Mouse (Mus musculus) thymus, adult 2 months (tissue): ENCODE results near the gene Cd79b.

ENCODE experiments used
- CTCF ChIP-seq: fragments of 200-500 bp; IDR thresholded peaks from 2 replicates; pipeline ENCODE4 v1.5.1; 2012; ENCODE audit warnings: mild to moderate bottlenecking, control low read depth, low read length, moderate library complexity, borderline replicate concordance; ENCODE audit not compliant: control insufficient read depth, poor library complexity, insufficient read depth; ENCODE audit errors: extremely low read depth
- POLR2A ChIP-seq: fragments of 200-500 bp; IDR thresholded peaks from 2 replicates; pipeline ENCODE4 v1.6.1; 2012; ENCODE audit warnings: mild to moderate bottlenecking, low read length, control low read depth, moderate library complexity; ENCODE audit not compliant: control insufficient read depth, poor library complexity, insufficient read depth; ENCODE audit errors: extremely low read depth

DNA sequence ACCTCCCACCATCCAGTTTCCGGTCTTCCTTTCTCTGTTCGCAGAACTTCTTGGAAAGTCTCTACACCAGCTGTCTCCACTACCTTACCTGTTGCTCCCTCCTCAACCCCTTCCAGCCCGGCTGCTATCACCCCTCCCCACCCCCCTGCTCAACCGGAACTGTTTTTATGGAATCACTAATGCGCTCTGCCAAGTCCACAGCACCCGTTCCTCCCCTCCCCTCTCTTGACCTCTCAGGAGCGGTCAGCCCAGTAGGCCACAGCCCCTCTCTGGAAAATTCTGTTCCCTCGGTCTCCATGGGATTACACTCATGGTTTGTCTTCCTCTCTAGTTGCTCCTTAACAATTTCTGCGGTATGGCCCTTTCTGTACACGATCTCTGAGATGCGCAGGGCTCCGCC, 38.6 kb upstream of the Cd79b start, which contains the start of gene Scn4a:
- TF ChIP-seq POLR2A (no peak), CTCF (no peak)
